Mouse (Mus musculus): Measurements from ENCODE around the gene Kmt2a. TPM values are rescaled to one million over a fixed set of nuclear protein-coding genes. Genes with fewer than 3 reads are reported as not detected.
A peak's percentile ranks its signal among the peaks of the same experiment; 100 is the strongest.

Kmt2a gene
- polyA plus RNA-seq, 1 experiment from 2014 or later: 9.7 TPM

DNA sequence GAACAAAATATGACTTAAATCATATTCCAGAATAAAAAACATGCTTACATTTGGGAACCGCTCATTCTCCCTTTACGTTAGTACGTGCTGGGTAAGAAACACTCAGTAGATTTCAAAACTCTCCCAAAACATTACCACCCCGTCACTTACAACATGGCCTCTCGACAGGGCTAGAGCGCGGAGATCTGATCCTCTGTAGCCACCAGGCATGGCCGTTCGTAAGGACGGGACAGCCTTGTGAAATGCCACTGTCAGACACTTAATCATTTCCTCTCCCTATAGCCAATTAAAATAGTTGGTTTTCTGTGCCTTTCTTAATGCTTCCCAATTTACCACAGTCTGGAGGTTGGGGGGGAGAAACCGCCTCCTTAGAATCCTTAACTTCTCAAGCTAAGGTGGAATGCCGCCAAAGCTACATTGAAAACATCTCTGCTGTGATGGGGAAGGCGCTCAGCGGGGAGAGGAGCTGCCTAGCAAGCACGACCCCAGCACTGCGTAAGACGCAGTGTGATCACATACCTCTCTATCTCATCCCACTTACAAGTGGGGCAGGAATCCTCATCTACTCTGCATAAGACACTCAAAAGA is 23.6 kb downstream of the Kmt2a start:
- no peak overlapping the region for H3K27ac ChIP-seq (ENCODE audit: low read depth, low read length)
- no peak overlapping the region for H3K9ac ChIP-seq (ENCODE audit: low read depth, low read length)
- no peak for DNase-seq (ENCODE audit: low spot score)
- peaks cover 12% of the 10 kb centered on the region for H3K36me3 ChIP-seq (ENCODE audit: control insufficient read depth, insufficient read depth, low read length)
- H3K27me3 ChIP-seq (replicated peaks; ENCODE audit: control insufficient read depth, insufficient read depth, low read length): no peaks in the 10 kb centered on the region
- no peak overlapping the region for H3K4me3 ChIP-seq (ENCODE audit: low read depth, low read length)
- 87% methylated on average over 17 of the region's 17 CpGs for WGBS
- no peak overlapping the region for H3K4me2 ChIP-seq
- H3K4me1 ChIP-seq (replicated peaks; ENCODE audit: control insufficient read depth, insufficient read depth, low read length): no peaks in the 10 kb centered on the region
- no peak for ATAC-seq (replicated peaks; ENCODE audit: low FRiP score)
- no peaks in the 10 kb centered on the region for H3K9me3 ChIP-seq (ENCODE audit: control insufficient read depth, low read length)

DNA sequence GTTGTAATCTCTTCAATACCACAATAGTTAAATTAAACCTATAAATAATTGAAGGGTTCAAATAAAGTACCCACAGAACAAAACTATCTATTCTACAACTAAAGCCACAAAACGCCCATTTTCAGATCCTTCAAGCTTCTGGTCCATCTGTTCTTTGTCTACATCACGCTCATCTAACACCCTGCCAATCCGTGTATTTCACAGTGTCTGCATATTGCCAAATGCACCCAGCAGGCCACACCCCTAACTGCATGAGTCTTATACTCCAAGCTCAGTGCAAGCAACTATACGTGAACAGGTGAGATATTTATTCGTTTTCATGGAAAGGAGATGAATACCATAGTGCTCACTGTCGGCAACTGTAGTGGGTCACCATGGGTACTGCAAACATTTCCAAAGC is 25.9 kb downstream of the Kmt2a start:
- Histone ChIP-seq H3K4me3 (ENCODE audit: low read depth, low read length) (no peak overlapping the region), H3K27ac (ENCODE audit: low read depth, low read length) (no peak overlapping the region), H3K4me1 (replicated peaks; ENCODE audit: control insufficient read depth, insufficient read depth, low read length) (no peaks in the 10 kb centered on the region), H3K27me3 (replicated peaks; ENCODE audit: control insufficient read depth, insufficient read depth, low read length) (no peaks in the 10 kb centered on the region), H3K4me2 (no peak overlapping the region), H3K9ac (ENCODE audit: low read depth, low read length) (no peak overlapping the region), H3K9me3 (ENCODE audit: control insufficient read depth, low read length) (no peaks in the 10 kb centered on the region), H3K36me3 (ENCODE audit: control insufficient read depth, insufficient read depth, low read length) (0 out of 2 replicates have a peak, but pooled peaks cover 4% of the 10 kb centered on the region)
- no peak for ATAC-seq (replicated peaks; ENCODE audit: low FRiP score)
- 89% methylated on average over 6 of the region's 6 CpGs for WGBS
- no peak for DNase-seq (ENCODE audit: low spot score)

- DNase-seq (ENCODE audit: low spot score) (no peak), ATAC-seq (replicated peaks; ENCODE audit: low FRiP score) (no peak)
- Histone ChIP-seq H3K27ac (ENCODE audit: low read depth, low read length) (no peak overlapping the region), H3K9ac (ENCODE audit: low read depth, low read length) (no peak overlapping the region), H3K36me3 (ENCODE audit: control insufficient read depth, insufficient read depth, low read length) (peaks cover 41% of the 10 kb centered on the region), H3K9me3 (ENCODE audit: control insufficient read depth, low read length) (no peaks in the 10 kb centered on the region), H3K27me3 (replicated peaks; ENCODE audit: control insufficient read depth, insufficient read depth, low read length) (no peaks in the 10 kb centered on the region), H3K4me3 (ENCODE audit: low read depth, low read length) (no peak overlapping the region), H3K4me1 (replicated peaks; ENCODE audit: control insufficient read depth, insufficient read depth, low read length) (no peaks in the 10 kb centered on the region), H3K4me2 (no peak overlapping the region)
- 95% methylated on average over 6 of the region's 6 CpGs for WGBS
Measured at GRCm38 (mm10) chr9:44847446-44847845, 33.6 kb downstream of the Kmt2a start.

- ATAC-seq (replicated peaks; ENCODE audit: low FRiP score) (no peak), DNase-seq (ENCODE audit: low spot score) (no peak)
- Histone ChIP-seq H3K36me3 (ENCODE audit: control insufficient read depth, insufficient read depth, low read length) (peaks cover 41% of the 10 kb centered on the region), H3K27me3 (replicated peaks; ENCODE audit: control insufficient read depth, insufficient read depth, low read length) (no peaks in the 10 kb centered on the region), H3K4me2 (no peak overlapping the region), H3K9ac (ENCODE audit: low read depth, low read length) (no peak overlapping the region), H3K9me3 (ENCODE audit: control insufficient read depth, low read length) (no peaks in the 10 kb centered on the region), H3K4me1 (replicated peaks; ENCODE audit: control insufficient read depth, insufficient read depth, low read length) (no peaks in the 10 kb centered on the region), H3K4me3 (ENCODE audit: low read depth, low read length) (no peak overlapping the region), H3K27ac (ENCODE audit: low read depth, low read length) (no peak overlapping the region)
- 89% methylated on average over 10 of the region's 10 CpGs for WGBS
Measured at GRCm38 (mm10) chr9:44841241-44841640, 39.9 kb downstream of the Kmt2a start.

DNA sequence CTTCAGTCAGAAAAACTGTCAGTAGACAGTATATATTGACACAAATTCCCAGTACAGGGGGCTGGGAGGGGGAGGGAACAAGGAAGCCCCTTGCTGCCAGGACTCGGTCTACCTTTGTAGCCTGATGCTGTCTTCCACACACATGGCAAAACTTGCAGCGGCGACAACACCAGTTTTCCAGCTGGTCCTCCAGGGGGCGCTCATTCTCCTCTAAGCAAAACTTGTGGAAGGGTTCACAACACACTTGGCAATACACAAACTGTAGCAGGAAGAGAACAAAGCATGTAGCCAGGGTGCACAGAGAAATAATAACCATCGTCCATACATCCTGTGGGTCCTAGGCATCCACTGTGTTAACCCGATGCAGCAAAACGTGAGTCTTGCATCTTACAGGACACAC is 44.7 kb downstream of the Kmt2a start:
- Histone ChIP-seq H3K4me3 (ENCODE audit: low read depth, low read length) (no peak overlapping the region), H3K9ac (ENCODE audit: low read depth, low read length) (no peak overlapping the region), H3K4me2 (no peak overlapping the region), H3K9me3 (ENCODE audit: control insufficient read depth, low read length) (no peaks in the 10 kb centered on the region), H3K36me3 (ENCODE audit: control insufficient read depth, insufficient read depth, low read length) (peaks cover 37% of the 10 kb centered on the region), H3K4me1 (replicated peaks; ENCODE audit: control insufficient read depth, insufficient read depth, low read length) (no peaks in the 10 kb centered on the region), H3K27me3 (replicated peaks; ENCODE audit: control insufficient read depth, insufficient read depth, low read length) (no peaks in the 10 kb centered on the region), H3K27ac (ENCODE audit: low read depth, low read length) (no peak overlapping the region)
- DNase-seq (ENCODE audit: low spot score) (peak; percentile 57), ATAC-seq (replicated peaks; ENCODE audit: low FRiP score) (no peak; the same call in 1 of the 2 replicates)
- WGBS: 53% methylated on average over 7 of the region's 7 CpGs

- Histone ChIP-seq H3K9me3 (ENCODE audit: control insufficient read depth, low read length) (no peaks in the 10 kb centered on the region), H3K27ac (ENCODE audit: low read depth, low read length) (no peak overlapping the region), H3K4me3 (ENCODE audit: low read depth, low read length) (no peak overlapping the region), H3K9ac (ENCODE audit: low read depth, low read length) (no peak overlapping the region), H3K4me2 (no peak overlapping the region), H3K36me3 (ENCODE audit: control insufficient read depth, insufficient read depth, low read length) (peaks cover 51% of the 10 kb centered on the region), H3K27me3 (replicated peaks; ENCODE audit: control insufficient read depth, insufficient read depth, low read length) (no peaks in the 10 kb centered on the region), H3K4me1 (replicated peaks; ENCODE audit: control insufficient read depth, insufficient read depth, low read length) (no peaks in the 10 kb centered on the region)
- no peak for ATAC-seq (replicated peaks; ENCODE audit: low FRiP score)
- DNase-seq (ENCODE audit: low spot score): no peak
- WGBS: 91% methylated on average over 4 of the region's 4 CpGs
Measured at GRCm38 (mm10) chr9:44832356-44832755, 48.7 kb downstream of the Kmt2a start.

- Histone ChIP-seq H3K36me3 (ENCODE audit: control insufficient read depth, insufficient read depth, low read length) (peaks cover 55% of the 10 kb centered on the region), H3K4me2 (no peak overlapping the region), H3K9me3 (ENCODE audit: control insufficient read depth, low read length) (no peaks in the 10 kb centered on the region), H3K27ac (ENCODE audit: low read depth, low read length) (no peak overlapping the region), H3K4me3 (ENCODE audit: low read depth, low read length) (no peak overlapping the region), H3K27me3 (replicated peaks; ENCODE audit: control insufficient read depth, insufficient read depth, low read length) (no peaks in the 10 kb centered on the region), H3K4me1 (replicated peaks; ENCODE audit: control insufficient read depth, insufficient read depth, low read length) (no peaks in the 10 kb centered on the region), H3K9ac (ENCODE audit: low read depth, low read length) (no peak overlapping the region)
- no peak for ATAC-seq (replicated peaks; ENCODE audit: low FRiP score)
- DNase-seq (ENCODE audit: low spot score): no peak
- WGBS: 84% methylated on average over 2 of the region's 2 CpGs
Measured at GRCm38 (mm10) chr9:44830506-44830905, 50.6 kb downstream of the Kmt2a start.

DNA sequence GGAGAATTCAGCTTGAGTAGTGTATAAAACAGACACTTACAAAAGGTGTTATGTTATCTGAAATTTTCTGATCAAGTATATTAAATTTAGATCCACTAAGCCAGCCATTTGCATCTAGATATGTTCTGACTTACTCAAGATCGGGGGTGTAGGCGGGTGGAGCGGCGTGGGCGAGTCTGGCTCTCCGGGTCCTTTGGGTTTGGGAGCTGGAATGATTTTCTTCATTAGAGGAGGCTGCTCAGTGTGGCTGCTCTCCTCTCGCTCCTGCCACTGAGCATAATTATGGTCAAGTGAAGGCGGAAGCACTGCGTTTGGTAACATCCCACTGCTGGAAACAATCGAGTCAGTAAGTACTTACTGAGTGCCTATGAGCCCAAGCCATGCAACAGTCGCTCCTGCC is 52.2 kb downstream of the Kmt2a start:
- no peak overlapping the region for H3K27ac ChIP-seq (ENCODE audit: low read depth, low read length)
- H3K4me1 ChIP-seq (replicated peaks; ENCODE audit: control insufficient read depth, insufficient read depth, low read length): no peaks in the 10 kb centered on the region
- H3K4me2 ChIP-seq: no peak overlapping the region
- no peaks in the 10 kb centered on the region for H3K9me3 ChIP-seq (ENCODE audit: control insufficient read depth, low read length)
- no peak for ATAC-seq (replicated peaks; ENCODE audit: low FRiP score)
- H3K27me3 ChIP-seq (replicated peaks; ENCODE audit: control insufficient read depth, insufficient read depth, low read length): no peaks in the 10 kb centered on the region
- H3K9ac ChIP-seq (ENCODE audit: low read depth, low read length): no peak overlapping the region
- WGBS: 91% methylated on average over 11 of the region's 11 CpGs
- DNase-seq (ENCODE audit: low spot score): no peak
- no peak overlapping the region for H3K4me3 ChIP-seq (ENCODE audit: low read depth, low read length)
- H3K36me3 ChIP-seq (ENCODE audit: control insufficient read depth, insufficient read depth, low read length): peaks cover 67% of the 10 kb centered on the region

DNA sequence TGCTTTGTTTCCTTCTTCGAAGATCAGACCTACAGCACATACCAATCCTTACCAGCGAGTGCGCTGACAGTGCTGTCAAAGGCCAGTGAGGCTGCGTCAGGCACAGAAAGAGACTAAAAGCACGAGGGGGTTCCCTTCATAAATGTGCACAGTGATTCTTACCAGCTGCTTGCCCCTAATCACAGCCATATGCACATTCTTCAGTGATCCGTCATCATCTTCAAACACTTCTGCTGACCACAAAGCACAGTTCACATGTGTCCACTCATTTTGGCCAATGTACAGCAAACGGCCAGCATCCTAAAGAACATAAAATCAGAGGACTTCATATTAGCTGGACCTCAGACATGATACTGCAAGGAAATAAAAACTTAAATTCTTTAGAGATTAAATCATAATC is 54.4 kb downstream of the Kmt2a start:
- H3K27ac ChIP-seq (ENCODE audit: low read depth, low read length): no peak overlapping the region
- 87% methylated on average over 7 of the region's 7 CpGs for WGBS
- peaks cover 75% of the 10 kb centered on the region for H3K36me3 ChIP-seq (ENCODE audit: control insufficient read depth, insufficient read depth, low read length)
- DNase-seq (ENCODE audit: low spot score): no peak
- no peak for ATAC-seq (replicated peaks; ENCODE audit: low FRiP score)
- H3K27me3 ChIP-seq (replicated peaks; ENCODE audit: control insufficient read depth, insufficient read depth, low read length): no peaks in the 10 kb centered on the region
- no peak overlapping the region for H3K4me2 ChIP-seq
- H3K9ac ChIP-seq (ENCODE audit: low read depth, low read length): no peak overlapping the region
- no peaks in the 10 kb centered on the region for H3K9me3 ChIP-seq (ENCODE audit: control insufficient read depth, low read length)
- H3K4me3 ChIP-seq (ENCODE audit: low read depth, low read length): no peak overlapping the region
- no peaks in the 10 kb centered on the region for H3K4me1 ChIP-seq (replicated peaks; ENCODE audit: control insufficient read depth, insufficient read depth, low read length)

All from liver, embryonic 11.5 days (tissue).